In the genomic region with DNA sequence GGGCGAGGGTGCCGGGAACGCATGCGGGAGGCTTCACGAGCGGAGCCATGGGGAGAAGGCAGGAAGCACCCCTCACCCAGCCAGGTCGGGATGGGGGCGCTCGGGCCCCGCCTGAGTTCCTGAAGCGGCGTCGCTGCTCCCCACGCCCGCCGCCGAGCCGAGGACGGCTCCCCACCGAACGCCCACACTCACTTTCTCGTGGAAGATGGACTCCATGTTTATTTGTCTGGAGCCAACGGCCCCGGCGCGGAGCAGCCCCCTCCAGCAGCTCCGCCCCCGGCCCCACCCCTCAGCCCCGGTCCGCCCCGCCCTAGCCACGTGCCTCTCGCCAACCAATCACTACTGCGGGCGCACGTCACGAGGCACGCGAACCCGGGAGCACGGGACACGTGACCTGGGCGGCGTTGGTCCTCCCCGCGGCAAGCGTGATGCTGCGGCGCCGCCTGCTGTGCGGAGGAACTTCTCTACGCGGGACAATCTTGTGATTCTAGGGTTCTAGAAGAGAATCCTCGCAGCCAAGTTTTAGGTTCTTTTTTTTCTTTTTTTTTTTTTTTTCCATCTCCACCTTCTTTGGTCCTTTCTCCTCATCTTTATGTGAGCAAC, we compare ENCODE assay signal across 8 mouse cellular contexts. TPM values are rescaled to one million over a fixed set of nuclear protein-coding genes. Genes with fewer than 3 reads are reported as not detected.
DNase-seq lines count a peak whose midpoint lies in the region; ATAC-seq and TF ChIP-seq lines count a peak whose summit lies in the region.

A gene (minus strand): TSS at position 305 of the 603 bp plus-strand sequence.

- peaks cover 46% of the 10 kb centered on the region for H3K4me1 ChIP-seq in E14TG2a.4 (replicated peaks; ENCODE audit: low read depth, low read length)
- peaks cover 10% of the 10 kb centered on the region for H3K4me1 ChIP-seq in forebrain, embryonic 13.5 days
- H3K4me1 ChIP-seq in neural tube, embryonic 15.5 days, result peaks cover 16% of the 10 kb centered on the region

- 0 out of 2 replicates have a peak, but pooled peaks cover 2% of the 10 kb centered on the region for H3K27me3 ChIP-seq in E14TG2a.4 (ENCODE audit: insufficient read depth, low read length)
- H3K27me3 ChIP-seq in forebrain, embryonic 13.5 days, result no peaks in the 10 kb centered on the region
- H3K27me3 ChIP-seq in neural tube, embryonic 15.5 days (replicated peaks), result no peaks in the 10 kb centered on the region

- H3K27ac ChIP-seq in forebrain, embryonic 13.5 days, result peak within 1 kb of the TSS; percentile 45; the same call in 1 of the 2 replicates
- peak within 1 kb of the TSS; percentile 80 for H3K27ac ChIP-seq in neural tube, embryonic 15.5 days (replicated peaks)

- no peak for TF ChIP-seq CTCF in E14TG2a.4 (conservative IDR thresholded peaks at IDR 0.05; ENCODE audit: low read length)

- H3K9ac ChIP-seq in forebrain, embryonic 13.5 days, result peak within 1 kb of the TSS; percentile 82
- H3K9ac ChIP-seq in neural tube, embryonic 15.5 days (replicated peaks), result peak within 1 kb of the TSS; percentile 83

- intact Hi-C loops in heart, postnatal 14 days (cut with DNase I), result loop anchor here (5.0 kb wide), 2 partner anchors 46 to 836 kb away; a partner anchor contains a TSS

- H3K4me2 ChIP-seq in forebrain, embryonic 13.5 days, result peak within 1 kb of the TSS; percentile 70
- peak within 1 kb of the TSS; percentile 68 for H3K4me2 ChIP-seq in neural tube, embryonic 15.5 days

- peaks cover 16% of the 10 kb centered on the region for H3K36me3 ChIP-seq in E14TG2a.4 (ENCODE audit: insufficient read depth, low read length)
- no peaks in the 10 kb centered on the region for H3K36me3 ChIP-seq in forebrain, embryonic 13.5 days (ENCODE audit: poor library complexity, severe bottlenecking)
- H3K36me3 ChIP-seq in neural tube, embryonic 15.5 days, result no peaks in the 10 kb centered on the region

- 0% methylated on average over 43 of the region's 54 CpGs for WGBS in forebrain, embryonic 13.5 days
- 0% methylated on average over 37 of the region's 54 CpGs for WGBS in neural tube, embryonic 15.5 days

- peak; percentile 94 for DNase-seq in c-Kit-positive CD71-positive TER-119-positive erythroid progenitor cells, embryonic 14.5 days (ENCODE audit: low spot score)
- DNase-seq in heart, postnatal 14 days, result peak; percentile 97 to 99
- peak; percentile 98 for DNase-seq in layer of hippocampus, adult 11-12 months (ENCODE audit: low spot score)
- peak; percentile 96 to 97 for DNase-seq in lung, adult 18-20 months
- DNase-seq in testis, postnatal 14 days (ENCODE audit: low spot score), result peak; percentile 98

- H3K9me3 ChIP-seq in E14TG2a.4 (ENCODE audit: low read length), result peaks cover 5% of the 10 kb centered on the region; the same call in 1 of the 2 replicates
- no peaks in the 10 kb centered on the region for H3K9me3 ChIP-seq in forebrain, embryonic 13.5 days (replicated peaks)
- no peaks in the 10 kb centered on the region for H3K9me3 ChIP-seq in neural tube, embryonic 15.5 days (replicated peaks)

- peak; percentile 99 for ATAC-seq in forebrain, embryonic 13.5 days
- peak; percentile 100 for ATAC-seq in neural tube, embryonic 15.5 days (ENCODE audit: low FRiP score)

- H3K4me3 ChIP-seq in E14TG2a.4 (replicated peaks; ENCODE audit: low read length), result peak within 1 kb of the TSS; percentile 99
- peak within 1 kb of the TSS; percentile 84 for H3K4me3 ChIP-seq in forebrain, embryonic 13.5 days
- peak within 1 kb of the TSS; percentile 91 for H3K4me3 ChIP-seq in neural tube, embryonic 15.5 days (replicated peaks)

RNA-seq across cellular contexts. Expression of the gene that starts here (rescaled TPM):
- polyA plus RNA-seq in forebrain, embryonic 13.5 days (2015; fragmentation: Nextera tagmentation; extraction: Ambion mirVana), result 13.9 and 14.8 TPM in 2 replicates
- total RNA-seq in heart, postnatal 14 days (2021), result 10 to 100 TPM in 1 of 2 experiments, 1 to 10 TPM in 1; 9.2 to 10.7 TPM
- polyA plus RNA-seq in neural tube, embryonic 15.5 days (2015; fragmentation: Nextera tagmentation; extraction: Ambion mirVana), result 9.8 and 12.5 TPM in 2 replicates

Comparison
In these comparisons a context has a peak if more than half of its experiments do, and no peak if none do; other contexts are left out.
1. Peak in every context shown above with its lines: DNase-seq, ATAC-seq, H3K4me3 ChIP-seq and H3K27ac ChIP-seq.